Mouse (Mus musculus) cortical plate, adult 2 months (tissue): ENCODE data around the gene Vmn2r94. TPM values are rescaled to one million over a fixed set of nuclear protein-coding genes. Genes with fewer than 3 reads are reported as not detected.

Experiments
- H3K27ac ChIP-seq: fragments of 200-500 bp; 2 replicates; pipeline ENCODE4 v1.5.1; 2012; ENCODE audit warnings: low read length, control low read depth, inconsistent platforms; ENCODE audit not compliant: insufficient read depth
- H3K4me1 ChIP-seq: fragments of 200-500 bp; 2 replicates; pipeline ENCODE4 v1.6.1; 2011; ENCODE audit warnings: low read length; ENCODE audit not compliant: control insufficient read depth, insufficient read depth
- H3K4me3 ChIP-seq: fragments of 200-500 bp; 2 replicates; pipeline ENCODE4 v1.5.1; 2011; ENCODE audit warnings: mild to moderate bottlenecking, low read length, control low read depth; ENCODE audit not compliant: insufficient read depth
- CTCF ChIP-seq: fragments of 200-500 bp; IDR thresholded peaks from 2 replicates; pipeline ENCODE4 v1.5.1; 2011; ENCODE audit warnings: mild to moderate bottlenecking, control low read depth, low read length; ENCODE audit not compliant: insufficient read depth; ENCODE audit errors: extremely low read depth
- POLR2A ChIP-seq: fragments of 200-500 bp; IDR thresholded peaks from 2 replicates; pipeline ENCODE4 v1.6.1; 2011; ENCODE audit warnings: mild to moderate bottlenecking, low read length, control low read depth; ENCODE audit not compliant: insufficient read depth; ENCODE audit errors: extremely low read depth
- polyA plus RNA-seq: library from polyadenylated mRNA; depleted of rRNA; stranded (reverse); fragments of >200 nt; gene quantifications from 2 replicates; pipeline ENCODE4 v1.2.3, GENCODE M21; 2012; rRNA removed

The Vmn2r94 gene
- polyA plus RNA-seq: not detected in 2 replicates

GRCm38 (mm10) chr17:18277656-18278055 is at the start of gene Vmn2r94:
Gene Vmn2r94 (minus strand): TSS chr17:18277756.
- Histone ChIP-seq H3K4me3 (no peak within 1 kb of the TSS), H3K27ac (no peak within 1 kb of the TSS), H3K4me1 (no peaks in the 10 kb centered on the region)
- TF ChIP-seq POLR2A (no peak), CTCF (no peak)

GRCm38 (mm10) chr17:18323031-18323430 is 45.5 kb upstream of the Vmn2r94 start:
- Histone ChIP-seq H3K4me3 (no peak overlapping the region), H3K27ac (no peak overlapping the region), H3K4me1 (no peaks in the 10 kb centered on the region)
- no peak for TF ChIP-seq POLR2A
- TF ChIP-seq CTCF: no peak

- no peak within 1 kb of the TSS for H3K27ac ChIP-seq
- no peak for TF ChIP-seq POLR2A
- TF ChIP-seq CTCF: no peak
- H3K4me1 ChIP-seq: no peaks in the 10 kb centered on the region
- no peak within 1 kb of the TSS for H3K4me3 ChIP-seq
These were observed 20.2 kb upstream of the Vmn2r94 start, which contains the start of gene Vmn2r93 for GRCm38 (mm10) chr17:18297799-18298198. Gene Vmn2r93 (plus strand): TSS chr17:18298099.

- Histone ChIP-seq H3K4me3 (no peak overlapping the region), H3K27ac (no peak overlapping the region), H3K4me1 (no peaks in the 10 kb centered on the region)
- TF ChIP-seq POLR2A (no peak), CTCF (no peak)
These were observed 40.6 kb downstream of the Vmn2r94 start for GRCm38 (mm10) chr17:18236931-18237330.

- Histone ChIP-seq H3K27ac (no peak overlapping the region), H3K4me3 (no peak overlapping the region), H3K4me1 (no peaks in the 10 kb centered on the region)
- TF ChIP-seq CTCF (no peak), POLR2A (no peak)
These were observed 45.6 kb downstream of the Vmn2r94 start for GRCm38 (mm10) chr17:18231996-18232395.

GRCm38 (mm10) chr17:18221300-18221699 is 56.3 kb downstream of the Vmn2r94 start:
- TF ChIP-seq POLR2A (no peak), CTCF (no peak)
- Histone ChIP-seq H3K27ac (no peak overlapping the region), H3K4me1 (no peaks in the 10 kb centered on the region), H3K4me3 (no peak overlapping the region)

Other genes starting within 250 kb of the Vmn2r94 start
- gene Vmn2r124, start 228.3 kb downstream of the Vmn2r94 start, polyA plus RNA-seq: not detected in 2 replicates
- not detected in 2 replicates for gene Vmn2r91, start 192.7 kb downstream of the Vmn2r94 start, polyA plus RNA-seq
- gene Vmn2r92, start 125.9 kb downstream of the Vmn2r94 start, polyA plus RNA-seq: not detected in 2 replicates
- gene Vmn2r93, start 20.3 kb upstream of the Vmn2r94 start, polyA plus RNA-seq: not detected in 2 replicates
- gene Vmn2r95, start 146.3 kb upstream of the Vmn2r94 start, polyA plus RNA-seq: not detected in 2 replicates